Mouse (Mus musculus): ENCODE data around the gene Spdye4a.

DNA sequence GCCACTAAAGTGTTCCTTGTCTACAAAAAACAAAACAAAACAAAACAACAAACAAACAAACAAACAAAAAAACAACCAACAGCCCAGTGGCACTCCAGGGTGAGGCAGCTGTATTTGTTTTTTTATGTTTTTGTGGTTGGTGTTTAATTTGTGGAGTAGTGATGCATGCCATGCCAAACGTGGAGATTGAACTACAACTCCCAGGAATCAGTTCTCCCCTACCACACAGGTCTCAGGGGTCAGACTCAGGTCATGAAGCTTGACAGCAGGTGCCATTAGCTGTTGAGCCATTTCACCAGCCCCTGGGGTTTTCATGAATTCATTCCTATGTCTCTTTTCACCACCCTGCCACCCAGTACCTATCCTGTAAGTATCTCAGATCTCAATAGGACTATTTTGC, 38.7 kb upstream of the Spdye4a start:
- TF ChIP-seq PAX5 (IDR thresholded peaks at IDR 0.05; ENCODE audit: low read length) (no peak), CTCF (conservative IDR thresholded peaks at IDR 0.05 in 1 of 2, IDR thresholded peaks at IDR 0.05 in 1 of 2; ENCODE audit: low read depth in 2 of 2, low read length in 2 of 2) (no peak), ZC3H11A (IDR thresholded peaks at IDR 0.05; ENCODE audit: low read depth, low read length) (no peak)

All from CH12.LX (cell line).